Mouse (Mus musculus): ENCODE measurements around the gene Krtap11-1.

- TF ChIP-seq CTCF (conservative IDR thresholded peaks at IDR 0.05; ENCODE audit: low read length), result no peak
- no peak for TF ChIP-seq POU5F1 (IDR thresholded peaks at IDR 0.05; ENCODE audit: borderline replicate concordance, low read length)
- TF ChIP-seq NANOG (IDR thresholded peaks at IDR 0.05; ENCODE audit: borderline replicate concordance, low read length), result no peak
Observed at GRCm38 (mm10) chr16:89606951-89607350, 36.0 kb upstream of the Krtap11-1 start.

Data from E14TG2a.4 (cell line).